Mouse (Mus musculus) c-Kit-positive CD71-positive TER-119-negative erythroid progenitor cells, embryonic 14.5 days (primary cell): ENCODE data around the gene Retreg1.

Experiments used
- DNase-seq: peaks from one replicate; pipeline ENCODE4 v3.0.0-alpha.2; 2013; ENCODE audit warnings: low read depth

The Retreg1 gene

DNA sequence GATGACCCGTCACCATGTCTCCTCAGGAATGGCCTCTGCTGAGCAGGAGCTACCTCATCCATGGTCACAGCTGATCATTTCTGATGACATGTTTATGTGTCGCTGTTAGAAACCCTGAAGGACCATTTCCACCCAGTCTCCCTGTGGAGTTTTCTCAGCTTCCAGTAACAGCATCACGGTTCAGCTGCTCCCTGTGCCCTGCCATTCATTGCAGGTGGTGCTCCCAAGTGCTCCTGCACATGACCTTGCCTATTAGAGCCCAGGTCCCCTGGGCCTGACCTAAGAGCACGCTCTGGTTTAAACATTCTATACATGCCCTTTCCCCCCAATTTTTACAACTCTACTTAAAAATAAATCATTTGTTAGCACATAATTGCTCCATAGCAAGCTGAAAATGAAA is 169.9 kb downstream of the Retreg1 start:
- no peak for DNase-seq

DNA sequence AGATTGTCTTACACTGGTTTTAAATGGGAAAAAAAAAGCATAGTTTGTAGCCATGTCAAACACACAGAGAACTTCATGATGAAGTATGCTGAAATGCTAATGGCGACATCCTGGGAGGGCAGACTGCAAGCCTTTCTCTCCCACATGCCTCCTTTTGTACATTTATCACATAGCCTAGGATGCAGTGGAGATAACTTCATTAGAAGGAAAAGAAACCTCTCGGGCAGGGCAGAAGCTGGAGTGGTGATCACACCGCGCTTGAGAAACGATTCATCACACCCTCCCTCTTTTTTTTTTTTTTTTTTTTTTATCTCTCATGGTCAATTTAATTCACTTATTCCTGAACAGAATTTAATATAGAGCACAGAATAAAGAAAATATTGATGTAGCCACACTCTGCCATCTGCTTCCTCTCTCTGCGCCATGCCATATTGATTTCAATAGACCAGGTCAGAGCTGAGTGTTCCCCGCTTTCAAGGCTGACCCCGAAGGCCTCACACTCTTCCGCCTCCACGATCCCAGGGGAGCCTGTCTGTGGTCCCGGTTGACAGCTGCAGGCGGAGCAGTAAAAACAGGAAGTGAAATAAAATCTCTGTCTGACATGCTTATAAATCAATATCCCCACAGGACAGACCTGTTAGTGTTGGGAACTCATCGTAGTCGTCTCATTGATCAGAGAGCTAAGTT is 173.1 kb downstream of the Retreg1 start:
- no peak for DNase-seq

DNA sequence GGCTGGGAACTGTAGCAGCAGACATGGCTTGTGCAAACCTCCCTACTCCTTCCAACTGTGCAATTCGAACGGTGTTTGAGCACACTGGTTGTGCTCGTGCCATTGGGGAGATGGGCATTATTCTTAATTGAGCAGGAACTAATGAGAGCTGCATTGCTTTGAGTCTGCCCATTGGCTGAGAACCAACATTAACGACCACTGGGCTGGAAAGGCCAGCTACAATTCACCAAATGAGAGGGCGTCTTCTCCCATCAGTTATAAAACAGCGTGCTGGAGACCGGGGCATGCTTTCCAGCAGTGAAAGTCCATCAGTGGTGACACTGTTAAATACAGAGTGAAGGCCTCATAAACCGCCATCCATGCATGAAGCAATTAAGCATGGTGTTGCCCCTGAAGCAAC is 178.7 kb downstream of the Retreg1 start:
- no peak for DNase-seq

DNA sequence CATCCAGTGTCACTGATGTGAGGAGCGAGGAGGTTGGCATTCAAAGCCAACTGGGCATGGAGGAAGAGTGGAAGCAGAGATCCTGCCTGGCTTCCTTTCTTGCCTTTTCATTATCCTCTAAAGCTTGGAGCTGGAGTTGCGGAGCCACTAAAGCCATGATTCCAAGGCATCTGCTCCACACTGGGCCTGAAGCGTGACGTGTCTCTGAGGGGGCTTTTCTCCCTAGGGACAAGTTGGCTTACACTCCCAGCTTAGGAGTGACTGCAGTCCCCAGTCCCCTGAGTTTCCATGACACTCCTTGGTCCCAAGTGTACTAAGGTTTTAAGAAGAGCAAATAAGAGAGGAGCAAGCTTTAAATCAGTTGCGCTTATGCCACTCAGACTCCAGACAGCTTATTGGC is 179.7 kb downstream of the Retreg1 start:
- DNase-seq = no peak
